Comparison of ENCODE assay signal across 10 mouse cellular contexts in genomic region chr16:31754172-31755025, GRCm38 (mm10).
DNase-seq lines count a peak whose midpoint lies in the region; ATAC-seq lines count a peak whose summit lies in the region.
"Had no signal": no experiment of that assay in that cellular context is flagged by ENCODE, and none has a peak within 500 bp of the region (broad histone marks: within the 10 kb centered on the region; RNA-seq: fewer than 3 reads in every experiment).

No protein-coding gene starts in this region.

- no peak for ATAC-seq in hindbrain, embryonic 12.5 days (ENCODE audit: low FRiP score)
- ATAC-seq in forebrain, embryonic 15.5 days (replicated peaks), result 0 out of 2 replicates have a peak, but pooled peaks have one; percentile 23
- no peak for ATAC-seq in kidney, embryonic 16.5 days (ENCODE audit: low FRiP score, low TSS enrichment)

- H3K9me3 ChIP-seq in hindbrain, embryonic 10.5 days, result no peaks in the 10 kb centered on the region
- H3K9me3 ChIP-seq in hindbrain, embryonic 12.5 days (replicated peaks), result no peaks in the 10 kb centered on the region
- H3K9me3 ChIP-seq in forebrain, embryonic 15.5 days, result no peaks in the 10 kb centered on the region
- no peaks in the 10 kb centered on the region for H3K9me3 ChIP-seq in kidney, embryonic 16.5 days (ENCODE audit: low read length)

- intact Hi-C loops in left cerebral cortex, postnatal 14 days (cut with DNase I), result loop anchor here (5.0 kb wide), 1 partner anchor 163 kb away; no protein-coding TSS in a partner anchor

- peaks cover 4% of the 10 kb centered on the region; the same call in 1 of the 2 replicates for H3K4me1 ChIP-seq in hindbrain, embryonic 10.5 days (replicated peaks)
- H3K4me1 ChIP-seq in hindbrain, embryonic 12.5 days, result peaks cover 6% of the 10 kb centered on the region; the same call in 1 of the 2 replicates
- peaks cover 8% of the 10 kb centered on the region for H3K4me1 ChIP-seq in forebrain, embryonic 15.5 days
- no peaks in the 10 kb centered on the region; the same call in 1 of the 2 replicates for H3K4me1 ChIP-seq in kidney, embryonic 16.5 days (ENCODE audit: insufficient read depth, low read length)

- no peak overlapping the region for H3K4me2 ChIP-seq in hindbrain, embryonic 12.5 days (replicated peaks)
- peak overlapping the region; percentile 28 for H3K4me2 ChIP-seq in forebrain, embryonic 15.5 days (replicated peaks)
- no peak overlapping the region for H3K4me2 ChIP-seq in kidney, embryonic 16.5 days (replicated peaks; ENCODE audit: low read depth, low read length)

- H3K4me3 ChIP-seq in hindbrain, embryonic 10.5 days, result no peak overlapping the region
- no peak overlapping the region for H3K4me3 ChIP-seq in hindbrain, embryonic 12.5 days
- peak overlapping the region; percentile 16 for H3K4me3 ChIP-seq in forebrain, embryonic 15.5 days
- H3K4me3 ChIP-seq in kidney, embryonic 16.5 days (ENCODE audit: low read length), result no peak overlapping the region
- H3K4me3 ChIP-seq: erythroblast, embryonic 14.5 days had no signal

- 83% methylated on average over 19 of the region's 19 CpGs for WGBS in hindbrain, embryonic 10.5 days
- 70% methylated on average over 19 of the region's 19 CpGs for WGBS in hindbrain, embryonic 12.5 days
- 52% methylated on average over 19 of the region's 19 CpGs for WGBS in forebrain, embryonic 15.5 days
- 68% methylated on average over 19 of the region's 19 CpGs for WGBS in kidney, embryonic 16.5 days

- DNase-seq in hindbrain, embryonic 10.5 days (ENCODE audit: low spot score), result no peak
- peak; percentile 65 to 68 for DNase-seq in left cerebral cortex, postnatal 14 days (ENCODE audit: low spot score in 2 of 2)
- peak; percentile 30 to 47 for DNase-seq in right cerebral cortex, postnatal 36 days (ENCODE audit: low spot score in 2 of 2)
- DNase-seq in adrenal gland, adult 18-20 months (ENCODE audit: low spot score in 2 of 2), result no peak
- no peak for DNase-seq in adrenal gland, postnatal 4 days (ENCODE audit: low spot score in 2 of 2)

- H3K9ac ChIP-seq in hindbrain, embryonic 12.5 days, result no peak overlapping the region
- H3K9ac ChIP-seq in forebrain, embryonic 15.5 days (replicated peaks), result peak overlapping the region; percentile 43
- no peak overlapping the region for H3K9ac ChIP-seq in kidney, embryonic 16.5 days (replicated peaks; ENCODE audit: low read length)
- H3K9ac ChIP-seq: liver, embryonic 14.5 days had no signal

- no peaks in the 10 kb centered on the region for H3K27me3 ChIP-seq in hindbrain, embryonic 10.5 days (ENCODE audit: insufficient read depth, poor library complexity, severe bottlenecking)
- no peaks in the 10 kb centered on the region for H3K27me3 ChIP-seq in hindbrain, embryonic 12.5 days
- no peaks in the 10 kb centered on the region for H3K27me3 ChIP-seq in forebrain, embryonic 15.5 days
- no peaks in the 10 kb centered on the region for H3K27me3 ChIP-seq in kidney, embryonic 16.5 days (ENCODE audit: insufficient read depth, low read length)

- H3K36me3 ChIP-seq in hindbrain, embryonic 10.5 days, result 0 out of 2 replicates have a peak, but pooled peaks cover 4% of the 10 kb centered on the region
- H3K36me3 ChIP-seq in hindbrain, embryonic 12.5 days, result no peaks in the 10 kb centered on the region
- H3K36me3 ChIP-seq in forebrain, embryonic 15.5 days, result no peaks in the 10 kb centered on the region
- 0 out of 2 replicates have a peak, but pooled peaks cover 2% of the 10 kb centered on the region for H3K36me3 ChIP-seq in kidney, embryonic 16.5 days (ENCODE audit: insufficient read depth, low read length)

- peak overlapping the region; percentile 50; the same call in 1 of the 2 replicates for H3K27ac ChIP-seq in hindbrain, embryonic 10.5 days
- no peak overlapping the region for H3K27ac ChIP-seq in hindbrain, embryonic 12.5 days
- peak overlapping the region; percentile 84 for H3K27ac ChIP-seq in forebrain, embryonic 15.5 days (replicated peaks)
- no peak overlapping the region for H3K27ac ChIP-seq in kidney, embryonic 16.5 days (ENCODE audit: low read length)
- H3K27ac ChIP-seq: liver, embryonic 14.5 days had no signal

Comparison
In these comparisons a context has a peak if more than half of its experiments do, and no peak if none do; other contexts are left out.
1. H3K27ac ChIP-seq: peak in hindbrain, embryonic 10.5 days (single experiment) and forebrain, embryonic 15.5 days (single experiment); none in hindbrain, embryonic 12.5 days (single experiment) and kidney, embryonic 16.5 days (single experiment).
2. DNase-seq: peak in left cerebral cortex, postnatal 14 days (2 of 2) and right cerebral cortex, postnatal 36 days (2 of 2); none in hindbrain, embryonic 10.5 days (single experiment), adrenal gland, adult 18-20 months (0 of 2) and adrenal gland, postnatal 4 days (0 of 2).